Mouse (Mus musculus) lung, postnatal 0 days (tissue): ENCODE results near the gene 1700061G19Rik.

Experiments
- CTCF ChIP-seq: IDR thresholded peaks from 2 replicates; pipeline ENCODE4 v1.5.1; 2016; ENCODE audit warnings: antibody characterized with exemption, mild to moderate bottlenecking
- EP300 ChIP-seq: IDR thresholded peaks from 2 replicates; pipeline ENCODE4 v1.6.1; 2016; ENCODE audit warnings: antibody characterized with exemption, mild to moderate bottlenecking, control low read depth

DNA sequence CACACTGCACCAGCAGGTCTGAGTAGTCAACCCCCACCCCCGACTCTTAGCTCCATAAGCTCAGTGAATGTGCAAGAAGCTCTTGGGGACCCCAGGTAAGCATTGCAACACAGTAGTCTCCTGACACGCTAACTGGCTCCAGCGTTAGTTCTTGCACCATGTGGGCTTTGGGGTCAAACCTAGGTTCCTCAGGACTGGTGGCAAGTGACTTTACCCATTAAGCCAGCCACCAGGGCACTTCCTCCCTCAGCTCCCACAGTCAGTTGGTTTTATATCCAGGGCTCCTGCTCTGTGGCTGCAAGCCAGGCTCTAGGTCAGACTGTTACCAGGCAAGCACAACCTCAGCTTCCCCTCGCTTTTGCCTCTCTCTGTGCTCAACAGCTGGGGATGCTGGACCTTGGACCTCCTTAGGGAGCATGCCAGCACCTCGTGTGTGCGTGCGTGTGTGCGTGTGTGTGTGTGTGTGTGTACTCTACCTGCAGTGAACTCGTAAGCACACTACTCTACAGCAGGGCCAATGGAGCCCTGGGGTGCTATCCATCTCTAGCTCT is 20.2 kb downstream of the 1700061G19Rik start:
- TF ChIP-seq CTCF (no peak), EP300 (no peak)
